Comparison of ENCODE assay signal across 8 mouse cellular contexts in the genomic region with DNA sequence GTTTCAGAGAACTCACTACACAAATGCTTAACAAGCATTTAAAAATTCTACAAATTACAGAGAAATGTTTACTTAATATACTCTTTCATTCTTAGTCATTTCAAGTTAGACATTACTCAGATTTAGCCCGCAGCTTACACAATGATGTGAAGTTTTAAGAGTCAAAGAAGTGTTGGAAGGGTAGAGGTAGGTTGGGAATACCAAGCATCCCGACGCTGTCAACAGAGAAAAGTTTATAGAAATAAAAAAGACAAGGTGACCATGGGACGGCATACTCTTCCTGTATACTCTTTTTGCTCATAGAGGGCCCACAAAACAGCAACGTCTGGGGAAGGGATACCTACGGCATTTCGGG. TPM values are rescaled to one million over a fixed set of nuclear protein-coding genes. Genes with fewer than 3 reads are reported as not detected.
A peak's percentile ranks its signal among the peaks of the same experiment; 100 is the strongest.
DNase-seq lines count a peak whose midpoint lies in the region; ATAC-seq and TF ChIP-seq lines count a peak whose summit lies in the region.

No protein-coding gene starts in this region.

- no peak for DNase-seq in heart, adult 11 months
- DNase-seq in MEL (ENCODE audit: low read depth, low spot score) = no peak
- DNase-seq in midbrain, embryonic 11.5 days (ENCODE audit: low spot score, missing footprints) = no peak
- DNase-seq in B cell, adult 2 months = no peak
- DNase-seq in left cerebral cortex, adult 9 months (ENCODE audit: low spot score in 2 of 2) = no peak
- no peak for DNase-seq in kidney, postnatal 14 days

- no peak for TF ChIP-seq EP300 in MEL (IDR thresholded peaks at IDR 0.05; ENCODE audit: low read depth in 1 of 2, low read length in 2 of 2)

- peak overlapping the region; percentile 70 for H3K9ac ChIP-seq in heart, embryonic 15.5 days
- H3K9ac ChIP-seq in MEL (ENCODE audit: control insufficient read depth, low read depth, low read length, poor library complexity, severe bottlenecking) = peak overlapping the region; percentile 82
- H3K9ac ChIP-seq in hindbrain, embryonic 12.5 days = peak overlapping the region; percentile 78
- peak overlapping the region; percentile 87 for H3K9ac ChIP-seq in midbrain, embryonic 11.5 days (ENCODE audit: low read length)

- no peak for TF ChIP-seq POLR2A in MEL (IDR thresholded peaks at IDR 0.05; ENCODE audit: control insufficient read depth in 1 of 2, insufficient read depth in 1 of 2, low read depth in 1 of 2, low read length in 2 of 2, poor library complexity in 1 of 2)

- peak overlapping the region; percentile 79 for H3K4me2 ChIP-seq in heart, embryonic 15.5 days
- H3K4me2 ChIP-seq in hindbrain, embryonic 12.5 days (replicated peaks) = peak overlapping the region; percentile 63
- H3K4me2 ChIP-seq in midbrain, embryonic 11.5 days = peak overlapping the region; percentile 72

- no peaks in the 10 kb centered on the region for H3K9me3 ChIP-seq in heart, embryonic 15.5 days (replicated peaks)
- H3K9me3 ChIP-seq in MEL (replicated peaks; ENCODE audit: insufficient read depth, low read length) = no peaks in the 10 kb centered on the region
- H3K9me3 ChIP-seq in hindbrain, embryonic 12.5 days (replicated peaks) = no peaks in the 10 kb centered on the region
- no peaks in the 10 kb centered on the region for H3K9me3 ChIP-seq in midbrain, embryonic 11.5 days (ENCODE audit: control insufficient read depth, low read length)

- TF ChIP-seq CTCF in MEL (IDR thresholded peaks at IDR 0.05 in 2 of 3, conservative IDR thresholded peaks at IDR 0.05 in 1 of 3; ENCODE audit: control insufficient read depth in 1 of 3, insufficient read depth in 1 of 3, low read depth in 2 of 3, low read length in 3 of 3, poor library complexity in 1 of 3, severe bottlenecking in 1 of 3) = no peak

- peak overlapping the region; percentile 78 for H3K27ac ChIP-seq in heart, embryonic 15.5 days
- peak overlapping the region; percentile 52 for H3K27ac ChIP-seq in MEL (ENCODE audit: control insufficient read depth, low read depth, low read length)
- peak overlapping the region; percentile 95 for H3K27ac ChIP-seq in hindbrain, embryonic 12.5 days
- peak overlapping the region; percentile 93; the same call in 1 of the 2 replicates for H3K27ac ChIP-seq in midbrain, embryonic 11.5 days (ENCODE audit: low read depth, low read length)

- no peak for TF ChIP-seq RAD21 in MEL (IDR thresholded peaks at IDR 0.05; ENCODE audit: low read depth, low read length)

- H3K79me2 ChIP-seq in MEL (ENCODE audit: control insufficient read depth, insufficient read depth, low read length, poor library complexity) = peaks cover 5% of the 10 kb centered on the region

- 0% methylated on average over 7 of the region's 7 CpGs for WGBS in heart, embryonic 15.5 days
- WGBS in hindbrain, embryonic 12.5 days = under 1% methylated on average over 7 of the region's 7 CpGs
- under 1% methylated on average over 7 of the region's 7 CpGs for WGBS in midbrain, embryonic 11.5 days

- H3K4me1 ChIP-seq in heart, embryonic 15.5 days (replicated peaks) = peaks cover 9% of the 10 kb centered on the region
- H3K4me1 ChIP-seq in MEL (ENCODE audit: control insufficient read depth in 1 of 2, insufficient read depth in 2 of 2, low read length in 2 of 2) = peaks cover 2 to 3% of the 10 kb centered on the region in 2 experiments; a peak in 2 of 4 replicates
- H3K4me1 ChIP-seq in hindbrain, embryonic 12.5 days = peaks cover 5% of the 10 kb centered on the region; the same call in 1 of the 2 replicates
- H3K4me1 ChIP-seq in midbrain, embryonic 11.5 days (ENCODE audit: control insufficient read depth, insufficient read depth, low read length) = peaks cover 4% of the 10 kb centered on the region; the same call in 1 of the 2 replicates

- no peak for ATAC-seq in heart, embryonic 15.5 days (replicated peaks; ENCODE audit: insufficient number of reproducible peaks, insufficient read depth, low FRiP score, low read depth)
- ATAC-seq in hindbrain, embryonic 12.5 days (ENCODE audit: low FRiP score) = peak; percentile 59
- no peak for ATAC-seq in midbrain, embryonic 11.5 days (ENCODE audit: low FRiP score)

- H3K27me3 ChIP-seq in heart, embryonic 15.5 days = no peaks in the 10 kb centered on the region
- H3K27me3 ChIP-seq in MEL (ENCODE audit: control insufficient read depth in 1 of 2, insufficient read depth in 2 of 2, low read length in 2 of 2) = no peaks in the 10 kb centered on the region
- no peaks in the 10 kb centered on the region for H3K27me3 ChIP-seq in hindbrain, embryonic 12.5 days
- H3K27me3 ChIP-seq in midbrain, embryonic 11.5 days (ENCODE audit: control insufficient read depth, insufficient read depth, low read length) = no peaks in the 10 kb centered on the region

- no peaks in the 10 kb centered on the region for H3K36me3 ChIP-seq in heart, embryonic 15.5 days
- peaks cover 0 to 6% of the 10 kb centered on the region in 2 experiments; a peak in 2 of 4 replicates for H3K36me3 ChIP-seq in MEL (ENCODE audit: control insufficient read depth in 1 of 2, insufficient read depth in 2 of 2, low read length in 2 of 2)
- H3K36me3 ChIP-seq in hindbrain, embryonic 12.5 days = no peaks in the 10 kb centered on the region
- no peaks in the 10 kb centered on the region for H3K36me3 ChIP-seq in midbrain, embryonic 11.5 days (ENCODE audit: control insufficient read depth, insufficient read depth, low read length)

- H3K4me3 ChIP-seq in heart, embryonic 15.5 days = peak overlapping the region; percentile 66
- H3K4me3 ChIP-seq in MEL (ENCODE audit: control insufficient read depth in 1 of 2, insufficient read depth in 1 of 2, low read depth in 2 of 2, low read length in 2 of 2) = peak overlapping the region; percentile 73 to 93
- H3K4me3 ChIP-seq in hindbrain, embryonic 12.5 days = peak overlapping the region; percentile 67
- peak overlapping the region; percentile 61 for H3K4me3 ChIP-seq in midbrain, embryonic 11.5 days (ENCODE audit: low read depth, low read length)

TF ChIP-seq in MEL, 35 proteins besides CTCF, POLR2A, EP300 and RAD21:
- TF ChIP-seq POLR2AphosphoS2 (IDR thresholded peaks at IDR 0.05; ENCODE audit: low read length) = no peak
- TF ChIP-seq CHD2 (IDR thresholded peaks at IDR 0.05; ENCODE audit: low read length) = no peak
- no peak for TF ChIP-seq GABPA (IDR thresholded peaks at IDR 0.05; ENCODE audit: low read depth, low read length)
- TF ChIP-seq USF1 (IDR thresholded peaks at IDR 0.05; ENCODE audit: low read depth, low read length) = no peak
- no peak for TF ChIP-seq ZNF384 (IDR thresholded peaks at IDR 0.05; ENCODE audit: low read depth, low read length)
- no peak for TF ChIP-seq UBTF (IDR thresholded peaks at IDR 0.05; ENCODE audit: borderline replicate concordance, insufficient read depth, low read depth, low read length)
- TF ChIP-seq ELF1 (IDR thresholded peaks at IDR 0.05; ENCODE audit: low read depth, low read length) = no peak
- no peak for TF ChIP-seq MAX (IDR thresholded peaks at IDR 0.05; ENCODE audit: low read length)
- TF ChIP-seq ZC3H11A (IDR thresholded peaks at IDR 0.05; ENCODE audit: low read depth, low read length) = no peak
- TF ChIP-seq POLR2AphosphoS5 (IDR thresholded peaks at IDR 0.05; ENCODE audit: borderline replicate concordance, low read depth, low read length) = no peak
- no peak for TF ChIP-seq SMC3 (IDR thresholded peaks at IDR 0.05; ENCODE audit: low read depth, low read length)
- no peak for TF ChIP-seq MEF2A (IDR thresholded peaks at IDR 0.05; ENCODE audit: extremely low read depth, insufficient replicate concordance, low read depth, low read length, poor library complexity, severe bottlenecking)
- TF ChIP-seq NELFE (IDR thresholded peaks at IDR 0.05; ENCODE audit: low read depth, low read length) = no peak
- TF ChIP-seq TAL1 (IDR thresholded peaks at IDR 0.05; ENCODE audit: low read length) = no peak
- TF ChIP-seq MYC (IDR thresholded peaks at IDR 0.05; ENCODE audit: low read depth, low read length) = no peak
- TF ChIP-seq GATA1 (IDR thresholded peaks at IDR 0.05; ENCODE audit: low read depth, low read length) = no peak
- no peak for TF ChIP-seq CHD1 (IDR thresholded peaks at IDR 0.05; ENCODE audit: low read depth, low read length)
- TF ChIP-seq ZMIZ1 (IDR thresholded peaks at IDR 0.05; ENCODE audit: low read depth, low read length) = no peak

RNA-seq across cellular contexts. Expression of a gene that starts 0.3 kb away (rescaled TPM):
- polyA plus RNA-seq in heart, embryonic 15.5 days (2015; fragmentation: Nextera tagmentation; extraction: Ambion mirVana) = 5.9 and 8.9 TPM in 2 replicates
- total RNA-seq in MEL (2012; rRNA removed) = 9.9 and 11.0 TPM in 2 replicates
- polyA plus RNA-seq in MEL (2012; ENCODE audit: insufficient read depth in 1 of 2, insufficient read length in 2 of 2, low read depth in 1 of 2, low replicate concordance in 2 of 2, missing spikeins in 1 of 2) = 1 to 10 TPM in 1 of 2 experiments, not detected in 1; 7.4 TPM
- 27.7 and 28.3 TPM in 2 replicates for polyA plus RNA-seq in hindbrain, embryonic 12.5 days (2016; fragmentation: Nextera tagmentation; extraction: Ambion mirVana)
- 29.1 and 29.7 TPM in 2 replicates for polyA plus RNA-seq in midbrain, embryonic 11.5 days (2014; fragmentation: Nextera tagmentation; extraction: Ambion mirVana)
